Mouse (Mus musculus) T-helper 1 cell (primary cell): Measurements from ENCODE around the gene Yy2.

ENCODE experiments used
- in situ Hi-C: fragments of 300-600 bp; cut with MboI, MseI; formaldehyde crosslinking; loops from one replicate; pipeline ENCODE4 v1.15.1; 2025; ENCODE audit warnings: high pct_unique_total_duplicates

The Yy2 gene

GRCm38 (mm10) chrX:157568840-157569239 lies at the start of gene Yy2:
Gene Yy2, minus strand, starts transcription at chrX:157568985.
- in situ Hi-C loops, result no loop called here

GRCm38 (mm10) chrX:157612894-157613293 lies 44.1 kb upstream of the Yy2 start:
- in situ Hi-C loops, result no loop called here

- in situ Hi-C loops, result no loop called here
Measured at GRCm38 (mm10) chrX:157601450-157601849, 32.7 kb upstream of the Yy2 start.

DNA sequence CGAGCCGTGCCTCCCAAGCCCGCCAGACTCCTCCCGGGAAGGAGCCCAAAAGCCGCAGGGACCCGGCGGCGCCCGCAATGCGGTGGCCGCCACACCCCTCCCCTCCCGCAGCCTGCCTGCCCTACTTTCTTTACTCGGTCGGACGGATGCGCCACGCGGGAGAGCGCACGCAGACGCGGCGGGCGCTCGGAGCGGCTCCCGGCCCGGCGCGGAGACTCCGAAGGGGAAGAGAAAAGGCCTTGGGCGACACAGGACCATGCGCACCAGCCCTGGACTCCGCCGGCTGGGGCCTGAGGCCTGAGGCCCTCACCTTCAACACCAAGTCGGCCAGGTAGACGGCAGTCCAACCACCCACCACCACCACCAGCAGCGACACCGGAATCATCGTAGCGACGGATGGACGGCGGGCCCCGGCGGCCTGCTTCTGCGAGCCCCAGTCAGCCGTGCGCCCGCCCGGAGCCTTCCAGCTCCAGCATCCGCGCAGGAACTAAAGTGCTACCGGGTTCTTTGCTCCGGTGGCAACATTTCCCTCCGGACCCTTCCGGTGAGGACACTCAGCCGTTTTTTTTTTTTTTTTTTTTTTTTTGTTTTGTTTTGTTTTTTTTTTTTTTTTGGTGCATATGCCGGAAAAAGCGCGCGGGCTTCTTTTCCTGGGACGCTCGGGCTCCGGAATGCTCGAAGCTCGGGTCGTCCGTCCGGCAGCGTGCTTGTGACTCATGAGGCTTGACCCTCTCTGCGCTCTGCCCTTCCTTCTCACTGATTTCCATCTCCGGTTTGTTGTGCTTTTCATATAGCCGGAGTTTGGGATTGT lies 29.6 kb upstream of the Yy2 start, which contains the start of gene Mbtps2:
Mbtps2 (minus strand) TSS at position 530 of the 811 bp plus-strand sequence.
- in situ Hi-C loops, result loop anchor here (10.0 kb wide), 1 partner anchor 114 kb away; no protein-coding TSS in a partner anchor

GRCm38 (mm10) chrX:157597585-157598185 lies 28.9 kb upstream of the Yy2 start:
- in situ Hi-C loops, result loop anchor here (10.0 kb wide), 1 partner anchor 113 kb away; no protein-coding TSS in a partner anchor

- in situ Hi-C loops, result loop anchor here (10.0 kb wide), 1 partner anchor 112 kb away; no protein-coding TSS in a partner anchor
Measured at GRCm38 (mm10) chrX:157596802-157597201, 28.0 kb upstream of the Yy2 start.

DNA sequence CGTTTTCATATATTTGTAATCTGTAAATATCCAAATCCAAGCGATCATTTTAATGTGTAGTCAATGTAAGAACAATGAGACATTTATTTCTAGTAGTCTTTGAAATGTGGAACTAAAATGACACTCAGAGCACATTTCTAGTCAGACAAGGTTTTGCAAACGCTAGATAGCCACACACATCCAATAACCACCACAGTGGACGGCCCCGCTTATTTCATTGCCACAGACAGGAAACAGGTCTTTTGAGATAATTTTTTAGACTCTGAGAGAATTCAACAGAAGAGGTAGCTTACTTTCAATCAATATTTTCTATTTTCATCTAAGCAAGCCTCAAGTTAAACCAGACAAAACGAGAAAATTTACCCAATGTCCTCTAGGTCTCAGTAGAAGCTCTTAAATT lies 27.1 kb upstream of the Yy2 start:
- in situ Hi-C loops, result loop anchor here (10.0 kb wide), 1 partner anchor 111 kb away; no protein-coding TSS in a partner anchor

GRCm38 (mm10) chrX:157594606-157595005 lies 25.8 kb upstream of the Yy2 start:
- in situ Hi-C loops, result loop anchor here (10.0 kb wide), 1 partner anchor 110 kb away; no protein-coding TSS in a partner anchor

GRCm38 (mm10) chrX:157587001-157587400 lies 18.2 kb upstream of the Yy2 start:
- in situ Hi-C loops, result no loop called here

DNA sequence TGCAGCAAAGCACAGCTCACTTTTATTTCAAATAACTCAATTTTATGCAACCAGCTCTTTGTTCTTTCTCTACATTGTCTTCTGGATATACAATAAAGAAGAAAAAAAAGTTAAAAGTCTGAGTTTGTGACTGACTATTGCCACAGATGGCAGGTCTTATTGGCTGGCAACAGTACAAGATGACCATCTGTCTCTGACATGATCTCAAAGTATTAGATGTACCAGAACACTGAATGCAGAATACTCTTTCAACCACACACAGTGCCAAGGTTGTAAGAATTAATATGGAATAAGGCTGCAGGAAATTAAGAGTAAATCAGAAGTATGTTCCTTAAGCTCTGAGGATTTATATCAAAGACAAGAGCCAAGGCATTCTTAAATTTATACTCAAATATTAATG lies 17.6 kb upstream of the Yy2 start:
- in situ Hi-C loops, result no loop called here

DNA sequence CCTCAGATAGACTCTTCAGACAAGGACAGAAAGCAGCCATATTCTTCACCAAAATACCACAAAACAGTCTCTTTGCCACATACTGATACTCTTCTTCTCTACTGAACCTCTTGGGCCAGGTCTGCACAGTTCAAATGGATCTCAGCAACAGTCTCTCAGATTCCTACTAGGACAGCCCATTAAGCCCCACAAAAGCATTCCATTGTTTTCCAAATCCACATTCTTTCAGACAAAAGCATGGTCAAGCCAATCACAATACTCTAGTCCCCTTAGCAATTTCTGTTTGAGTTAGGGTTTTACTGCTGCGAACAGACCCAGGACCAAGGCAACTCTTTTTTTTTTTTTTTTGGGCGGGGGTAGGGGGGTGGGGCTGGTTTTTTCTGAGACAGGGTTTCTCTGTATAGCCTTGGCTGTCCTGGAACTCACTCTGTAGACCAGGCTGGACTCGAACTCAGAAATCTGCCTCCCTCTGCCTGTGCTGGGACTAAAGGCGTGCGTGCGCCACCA lies 10.4 kb upstream of the Yy2 start:
- in situ Hi-C loops, result no loop called here

DNA sequence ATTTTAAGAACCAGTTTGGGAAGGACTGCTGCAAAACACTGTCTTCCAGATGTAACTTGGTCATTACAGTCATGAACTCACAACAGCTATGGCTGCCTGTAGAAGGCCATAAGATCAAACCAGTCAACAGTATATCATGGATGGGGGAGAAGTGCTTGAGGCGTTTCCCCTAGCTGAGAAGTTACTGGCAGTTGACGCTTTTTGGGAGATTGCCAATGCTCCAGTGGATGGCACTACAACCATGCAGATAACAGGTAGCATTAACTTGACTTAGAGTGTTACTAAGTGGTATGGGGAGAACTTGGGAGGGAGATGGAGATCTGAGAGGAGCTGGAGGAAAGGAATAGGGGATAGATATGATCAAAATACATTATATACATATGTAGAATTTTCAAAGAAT lies 5.9 kb upstream of the Yy2 start:
- in situ Hi-C loops, result no loop called here

DNA sequence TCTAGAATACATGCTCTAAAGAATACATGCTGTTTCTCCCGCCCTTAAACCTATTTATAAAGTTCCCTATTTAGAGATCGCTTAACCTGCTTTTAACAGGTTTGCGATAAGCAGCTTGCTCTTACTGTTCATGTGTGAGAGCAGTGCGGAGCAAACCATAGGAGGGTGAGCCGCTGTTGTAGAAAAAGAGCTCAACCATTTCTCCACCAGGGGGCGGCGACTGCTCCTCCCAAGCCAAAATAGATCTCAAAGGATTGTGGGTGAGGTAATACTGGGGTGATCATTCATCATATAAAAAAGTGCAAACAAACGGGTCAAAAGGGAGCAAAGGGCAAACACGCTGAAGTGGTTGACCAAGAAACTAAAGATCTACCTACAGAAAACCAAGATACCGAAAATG lies 5.0 kb downstream of the Yy2 start:
- in situ Hi-C loops, result no loop called here

DNA sequence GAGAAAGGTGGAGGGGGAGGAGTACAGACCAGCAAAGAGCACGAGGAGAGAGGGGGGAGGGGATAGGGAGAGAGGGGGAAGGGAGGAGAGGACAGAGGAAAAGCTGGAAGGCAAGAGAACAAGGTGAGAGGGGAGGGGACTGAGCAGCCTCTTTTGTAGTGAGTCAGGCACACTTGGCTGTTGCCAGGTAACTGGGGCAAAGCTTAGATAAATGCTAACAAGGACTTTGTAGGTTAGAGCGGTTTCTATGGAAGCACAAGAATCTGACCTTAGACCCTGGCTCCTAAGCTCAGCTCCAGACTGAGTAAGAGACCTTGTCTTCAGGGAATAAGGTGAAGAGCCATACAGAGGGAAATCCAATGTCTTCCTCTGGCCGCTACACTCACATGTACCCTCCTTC lies 21.7 kb downstream of the Yy2 start:
- in situ Hi-C loops, result no loop called here
